Mouse (Mus musculus): ENCODE results near the gene Bmyc.

- no peak for TF ChIP-seq CTCF (conservative IDR thresholded peaks at IDR 0.05; ENCODE audit: insufficient read depth, insufficient read length, low read depth, low read length)
- no peak for TF ChIP-seq POLR2A (IDR thresholded peaks at IDR 0.05; ENCODE audit: low read depth, low read length)
These were observed 7.8 kb upstream of the Bmyc start for GRCm38 (mm10) chr2:25698696-25699095.

All from kidney, adult 2 months (tissue).